Mouse (Mus musculus) megakaryocyte, embryonic 14.5 days (primary cell): ENCODE measurements at regions not wholly inside any gene's neighbourhood (a gene's known extent, or its start where the extent isn't known, plus 50 kb on each side); places are given as distances from the start of the nearest gene placed in this dataset.

ENCODE experiments used
- H3K27me3 ChIP-seq: replicated peaks from 2 replicates; pipeline ENCODE3; 2012; ENCODE audit warnings: inconsistent platforms
- H3K36me3 ChIP-seq: replicated peaks from 2 replicates; pipeline ENCODE3; 2012; ENCODE audit warnings: low read length, inconsistent platforms, mixed read lengths
- H3K4me1 ChIP-seq: 2 replicates; pipeline ENCODE4 v1.6.1; 2012; ENCODE audit warnings: inconsistent platforms
- H3K4me3 ChIP-seq: replicated peaks from 2 replicates; pipeline ENCODE3; 2012; ENCODE audit warnings: moderate library complexity, mild to moderate bottlenecking, inconsistent platforms
- H3K9me3 ChIP-seq: 2 replicates; pipeline ENCODE4 v1.6.1; 2012; ENCODE audit warnings: inconsistent platforms
- FLI1 ChIP-seq: IDR thresholded peaks from 2 replicates; pipeline ENCODE4 v1.6.1; 2012; ENCODE audit warnings: low read length, inconsistent platforms, mixed read lengths
- GATA1 ChIP-seq: IDR thresholded peaks from 3 replicates; pipeline ENCODE4 v1.6.1; 2012; ENCODE audit warnings: mixed read lengths, low read length, inconsistent platforms, borderline replicate concordance

DNA sequence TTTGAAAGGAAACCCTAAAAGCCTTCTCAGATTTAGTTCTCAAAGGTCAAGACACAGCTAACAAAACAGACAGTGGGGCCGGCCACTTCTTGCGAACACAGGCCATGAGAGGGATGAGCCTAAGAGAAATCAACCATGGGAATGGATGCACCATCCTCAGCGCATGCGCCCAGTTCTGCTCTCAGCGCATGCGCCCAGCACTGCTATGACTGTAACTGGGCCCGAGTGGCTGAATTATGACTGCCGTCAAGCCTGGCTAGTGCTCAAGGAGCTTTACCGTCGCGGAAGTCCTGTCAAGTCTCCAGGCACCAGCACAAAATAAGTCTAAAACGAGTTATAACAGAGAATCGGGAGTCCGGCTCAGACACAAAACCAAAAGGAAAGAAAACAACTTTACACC lies 870.6 kb downstream of the Zfp704 start:
- Histone ChIP-seq H3K27me3 (peaks cover 2% of the 10 kb centered on the region), H3K9me3 (no peaks in the 10 kb centered on the region), H3K36me3 (no peaks in the 10 kb centered on the region), H3K4me3 (no peak overlapping the region), H3K4me1 (no peaks in the 10 kb centered on the region)
- TF ChIP-seq GATA1 (no peak), FLI1 (no peak)

DNA sequence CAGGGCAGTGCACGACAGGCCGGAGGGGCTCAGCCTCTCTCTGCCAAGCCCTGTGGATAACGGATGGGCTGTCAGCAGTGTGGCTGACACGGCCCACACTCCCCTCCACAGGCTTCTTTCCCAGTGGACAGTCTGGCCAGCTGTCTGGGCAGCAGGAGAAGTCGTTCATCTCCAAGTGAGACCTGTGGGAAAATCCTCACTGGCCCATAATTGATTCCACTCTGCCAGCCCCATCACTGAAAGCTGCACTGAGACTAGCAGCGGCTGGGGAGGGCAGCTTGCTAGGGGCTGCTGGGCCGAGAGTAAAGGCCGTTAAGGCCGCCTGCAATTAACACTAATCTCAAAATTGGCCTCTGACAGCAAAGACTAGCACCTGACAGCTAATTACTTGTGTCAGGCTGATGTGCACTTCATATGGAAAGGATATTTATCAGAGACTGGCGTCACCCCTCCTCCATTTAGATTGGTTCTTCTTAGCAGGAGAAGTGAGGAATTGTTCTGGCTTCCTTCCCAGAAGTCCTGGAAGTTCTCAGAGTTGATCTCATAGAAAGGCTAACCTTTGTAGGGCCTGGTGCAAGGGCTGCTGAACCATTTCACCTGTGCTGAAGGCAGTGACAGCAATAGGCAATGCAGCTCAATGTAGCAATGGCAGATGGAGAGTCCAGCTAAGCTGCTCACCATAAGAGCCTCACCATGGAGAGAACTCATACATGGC lies 873.5 kb downstream of the Zfp704 start:
- Histone ChIP-seq H3K4me1 (no peaks in the 10 kb centered on the region), H3K4me3 (no peak overlapping the region), H3K27me3 (peaks cover 2% of the 10 kb centered on the region), H3K36me3 (no peaks in the 10 kb centered on the region), H3K9me3 (no peaks in the 10 kb centered on the region)
- no peak for TF ChIP-seq GATA1
- TF ChIP-seq FLI1, result no peak

DNA sequence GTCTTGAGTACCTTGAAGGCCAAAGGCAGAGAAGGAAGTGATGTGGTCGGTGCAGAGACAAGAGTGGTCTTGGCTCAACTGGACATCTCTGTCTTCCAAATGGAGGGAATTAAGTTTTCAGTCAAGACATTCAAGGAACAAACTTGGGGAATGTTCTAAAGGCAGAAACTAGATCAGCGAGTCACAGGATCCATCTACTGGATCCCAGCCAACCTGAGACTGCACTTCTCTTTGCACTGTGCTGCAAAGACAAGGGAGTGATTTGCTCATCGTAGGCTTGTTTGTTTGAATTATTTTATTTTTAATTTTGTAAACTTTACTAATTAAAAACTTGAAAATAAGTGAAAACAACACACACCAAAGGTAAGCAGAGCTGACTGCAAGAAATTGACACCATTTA lies 875.8 kb downstream of the Zfp704 start:
- peaks cover 5% of the 10 kb centered on the region for H3K27me3 ChIP-seq
- no peak for TF ChIP-seq GATA1
- no peak for TF ChIP-seq FLI1
- H3K9me3 ChIP-seq, result no peaks in the 10 kb centered on the region
- no peak overlapping the region for H3K4me3 ChIP-seq
- H3K4me1 ChIP-seq, result no peaks in the 10 kb centered on the region
- no peaks in the 10 kb centered on the region for H3K36me3 ChIP-seq

DNA sequence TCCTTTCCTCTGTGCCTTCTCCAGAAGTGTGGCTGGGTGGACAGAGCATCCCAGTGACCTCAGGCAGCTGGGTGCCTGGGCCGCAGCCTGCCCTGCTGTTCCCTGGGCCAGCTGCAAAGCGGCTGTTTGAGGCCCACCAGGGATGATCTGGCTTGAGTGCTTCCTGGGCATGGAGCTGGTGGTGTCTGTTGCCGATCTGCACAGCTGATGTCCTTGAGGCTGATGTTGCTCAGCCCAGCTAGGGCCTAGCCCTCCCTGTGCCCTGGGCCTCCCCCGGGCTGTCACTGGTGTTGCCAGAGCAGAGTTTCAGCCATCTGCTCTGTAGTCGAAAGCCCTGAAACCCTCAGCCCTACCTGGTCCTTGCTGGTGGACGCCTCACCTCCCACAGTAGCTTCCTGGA lies 878.5 kb downstream of the Zfp704 start:
- Histone ChIP-seq H3K36me3 (no peaks in the 10 kb centered on the region), H3K4me1 (no peaks in the 10 kb centered on the region), H3K4me3 (no peak overlapping the region), H3K9me3 (no peaks in the 10 kb centered on the region), H3K27me3 (peaks cover 5% of the 10 kb centered on the region)
- TF ChIP-seq GATA1, result no peak
- TF ChIP-seq FLI1, result no peak

DNA sequence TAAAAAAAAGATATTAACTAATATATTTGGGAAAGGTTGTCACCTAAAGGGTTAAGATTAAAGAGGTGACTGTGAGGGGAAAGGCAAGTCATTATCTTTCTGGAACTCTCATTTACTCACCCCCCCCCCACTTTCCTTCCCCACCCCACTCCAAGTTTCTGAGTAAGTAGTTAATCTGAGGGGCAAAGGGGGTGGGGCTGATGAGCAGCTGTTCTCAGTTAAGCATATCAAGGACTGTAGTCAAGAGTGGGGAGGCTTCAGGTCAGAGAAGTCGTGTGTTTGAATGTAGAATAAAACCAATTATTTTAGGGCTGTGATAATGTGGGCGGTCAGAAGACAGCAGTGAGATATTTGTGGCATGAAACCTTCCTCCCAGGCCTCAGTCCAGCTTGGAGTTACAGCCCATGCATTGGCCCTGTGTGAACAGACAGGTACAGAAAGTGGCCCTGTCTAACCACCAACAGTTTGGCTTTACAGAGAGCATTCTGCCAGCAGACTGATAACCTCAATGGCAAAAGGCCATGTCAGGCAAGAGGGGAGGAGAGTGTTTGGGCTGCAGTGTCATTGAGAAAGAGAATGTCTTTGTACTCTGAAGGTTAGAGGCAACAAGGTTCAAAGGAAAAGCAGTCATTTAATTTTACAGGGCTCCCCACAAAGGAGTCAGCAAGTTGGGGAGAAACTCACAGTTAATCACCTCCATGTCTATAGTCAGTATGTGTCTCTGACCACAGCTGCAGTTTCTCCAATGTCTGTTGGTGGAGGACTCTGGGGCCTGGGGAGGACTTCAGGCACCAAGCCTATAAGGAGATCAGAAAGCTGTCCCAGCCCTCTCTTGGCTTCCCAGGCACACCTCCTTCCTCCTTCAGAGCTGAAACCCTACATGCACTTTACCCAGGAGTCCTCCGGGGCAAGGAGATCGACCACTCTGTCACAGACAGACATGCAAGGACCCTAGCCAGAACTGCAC lies 888.0 kb downstream of the Zfp704 start:
- Histone ChIP-seq H3K4me1 (peaks cover 10% of the 10 kb centered on the region; the same call in 1 of the 2 replicates), H3K4me3 (no peak overlapping the region), H3K36me3 (no peaks in the 10 kb centered on the region), H3K27me3 (peaks cover 26% of the 10 kb centered on the region), H3K9me3 (no peaks in the 10 kb centered on the region)
- no peak for TF ChIP-seq GATA1
- no peak for TF ChIP-seq FLI1

DNA sequence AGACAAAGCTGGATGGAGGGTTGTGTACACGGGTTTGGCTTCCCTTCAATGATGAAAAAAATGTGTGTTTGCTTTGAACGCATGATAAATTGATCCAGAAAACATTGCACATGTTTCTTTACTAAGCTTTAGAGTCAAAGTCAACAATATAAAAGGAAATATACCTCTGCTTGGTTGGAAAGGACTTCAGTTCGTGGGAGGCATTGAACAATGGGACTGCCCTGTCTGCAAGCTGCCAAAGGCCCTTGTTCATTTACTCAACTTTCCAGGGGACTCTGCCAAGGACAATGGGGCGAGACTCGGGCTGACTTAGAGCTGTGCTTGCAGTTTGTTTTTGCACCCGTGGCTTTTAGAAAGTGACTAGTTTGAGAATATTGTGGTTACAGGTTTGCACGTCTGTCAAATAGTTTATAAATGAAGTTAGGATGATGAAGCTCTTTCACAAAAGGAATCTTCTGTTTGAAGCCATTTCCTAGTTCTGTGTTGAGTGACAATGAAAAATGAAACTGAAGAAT lies 889.2 kb downstream of the Zfp704 start:
- peaks cover 32% of the 10 kb centered on the region for H3K27me3 ChIP-seq
- H3K4me3 ChIP-seq, result no peak overlapping the region
- no peaks in the 10 kb centered on the region for H3K36me3 ChIP-seq
- H3K9me3 ChIP-seq, result no peaks in the 10 kb centered on the region
- TF ChIP-seq GATA1, result no peak
- no peak for TF ChIP-seq FLI1
- peaks cover 16% of the 10 kb centered on the region for H3K4me1 ChIP-seq

DNA sequence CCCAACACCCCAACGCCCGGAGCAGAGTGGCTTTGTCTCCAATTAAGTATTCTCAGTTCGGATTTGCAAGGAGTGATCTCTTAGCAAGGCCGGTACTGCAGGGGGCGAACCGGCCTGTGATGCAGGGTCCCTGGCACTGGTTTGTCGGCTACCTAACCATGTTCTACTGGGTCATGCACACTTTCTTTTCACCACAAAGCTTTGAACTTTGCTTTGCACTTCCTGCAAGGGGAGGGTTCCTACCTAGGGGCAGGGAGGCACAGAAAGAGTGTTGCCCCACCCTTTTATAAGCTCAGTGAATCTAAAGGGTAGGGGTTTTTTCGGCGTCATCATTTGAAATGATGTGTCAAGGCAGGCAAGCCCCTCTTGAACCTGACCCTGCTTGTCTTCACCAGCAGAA lies 891.7 kb downstream of the Zfp704 start:
- TF ChIP-seq GATA1, result no peak
- no peak for TF ChIP-seq FLI1
- Histone ChIP-seq H3K4me3 (no peak overlapping the region), H3K9me3 (no peaks in the 10 kb centered on the region), H3K4me1 (peaks cover 16% of the 10 kb centered on the region), H3K36me3 (no peaks in the 10 kb centered on the region), H3K27me3 (peaks cover 29% of the 10 kb centered on the region)

DNA sequence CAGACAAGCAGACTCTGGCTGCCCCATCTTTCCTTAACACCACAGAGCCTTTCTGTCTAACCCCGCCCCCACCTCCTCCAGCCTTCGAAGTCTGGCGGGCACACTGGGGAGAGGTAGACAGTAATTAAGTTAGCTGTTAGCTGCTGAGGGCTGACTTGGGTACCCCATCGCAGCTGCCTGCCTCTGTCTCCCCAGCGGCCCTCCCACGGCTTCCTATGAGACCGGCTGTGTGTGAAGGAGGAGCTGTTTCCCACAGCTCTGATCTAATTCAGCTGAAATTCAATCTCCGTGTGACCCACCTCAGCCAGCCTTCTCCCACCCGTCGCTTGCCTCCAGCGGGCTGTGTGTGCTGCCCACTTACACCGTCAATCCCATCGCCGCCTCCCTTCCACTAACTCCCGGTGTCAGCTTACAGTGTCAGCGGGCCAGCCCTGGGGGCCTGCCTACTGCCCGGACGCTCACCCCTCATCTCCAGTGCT lies 892.5 kb downstream of the Zfp704 start:
- Histone ChIP-seq H3K36me3 (no peaks in the 10 kb centered on the region), H3K9me3 (no peaks in the 10 kb centered on the region), H3K4me1 (peaks cover 16% of the 10 kb centered on the region), H3K27me3 (peaks cover 31% of the 10 kb centered on the region), H3K4me3 (peak overlapping the region; percentile 65)
- TF ChIP-seq GATA1 (no peak), FLI1 (no peak)
